Mouse (Mus musculus) heart, embryonic 10.5 days (tissue): ENCODE measurements around the gene Ctxn1. TPM values are rescaled to one million over a fixed set of nuclear protein-coding genes. Genes with fewer than 3 reads are reported as not detected.
A peak's percentile ranks its signal among the peaks of the same experiment; 100 is the strongest.

Source experiments
- DNase-seq: peaks from one replicate; pipeline ENCODE4 v3.0.0-alpha.2; 2017; ENCODE audit warnings: low spot score
- H3K27ac ChIP-seq: fragments of 300-500 bp; sonication (generic); 2 replicates; pipeline ENCODE4 v1.5.1; 2016; ENCODE audit warnings: mild to moderate bottlenecking
- H3K27me3 ChIP-seq: fragments of 300-500 bp; sonication (generic); 2 replicates; pipeline ENCODE4 v1.6.1; 2016; ENCODE audit warnings: mild to moderate bottlenecking; ENCODE audit not compliant: poor library complexity, insufficient read depth, severe bottlenecking
- H3K36me3 ChIP-seq: fragments of 300-500 bp; sonication (generic); 2 replicates; pipeline ENCODE4 v1.6.1; 2016; ENCODE audit warnings: mild to moderate bottlenecking, moderate library complexity
- H3K4me1 ChIP-seq: fragments of 300-500 bp; sonication (generic); 2 replicates; pipeline ENCODE4 v1.6.1; 2016; ENCODE audit warnings: mild to moderate bottlenecking
- H3K4me3 ChIP-seq: fragments of 300-500 bp; sonication (generic); 2 replicates; pipeline ENCODE4 v1.5.1; 2016; ENCODE audit warnings: mild to moderate bottlenecking, moderate library complexity
- H3K9me3 ChIP-seq: fragments of 300-500 bp; sonication (generic); 2 replicates; pipeline ENCODE4 v1.6.1; 2016; ENCODE audit warnings: mild to moderate bottlenecking, moderate library complexity
- WGBS: fragments of 180-500 bp; shearing (Covaris S2); methylation state at CpG from one replicate; pipeline ENCODE4 v1.1.7; 2016; 5-methylcytosine and 5-hydroxymethylcytosine counted together
- polyA plus RNA-seq: library from polyadenylated mRNA; unstranded; fragments of >200 nt; fragmentation: Nextera tagmentation; extraction: Ambion mirVana; gene quantifications from 2 replicates; pipeline ENCODE4 v1.2.1, GENCODE M21; 2016

Ctxn1 gene
- polyA plus RNA-seq, 1 experiment from 2014 or later: 59.1 TPM

- H3K27ac ChIP-seq: peak within 1 kb of the TSS; percentile 48
Observed at GRCm38 (mm10) chr8:4216791-4217621, 42.1 kb downstream of the Ctxn1 start, which contains the start of gene Prr36. Gene Prr36, minus strand, starts transcription at chr8:4217459.

DNA sequence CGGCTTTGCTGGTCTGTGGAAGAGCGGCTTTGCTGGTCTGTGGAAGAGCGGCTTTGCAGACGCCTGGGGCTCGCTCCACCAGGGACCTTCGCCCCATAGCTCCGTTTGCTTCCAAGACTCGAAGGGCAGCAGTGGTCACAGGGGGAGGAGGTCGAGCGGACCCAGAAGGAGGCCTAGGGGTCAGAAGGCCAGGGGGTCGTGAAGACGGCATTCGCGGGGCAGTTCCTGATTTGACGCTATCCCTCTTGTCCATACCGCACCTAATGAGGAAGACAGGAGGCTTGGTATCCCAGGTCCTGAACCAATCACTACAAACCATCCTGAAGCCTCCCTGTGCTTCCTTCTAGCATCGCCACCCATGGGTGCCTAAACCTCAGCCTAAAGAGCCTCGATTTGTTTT lies 42.8 kb downstream of the Ctxn1 start:
- no peaks in the 10 kb centered on the region for H3K36me3 ChIP-seq
- DNase-seq: no peak
- peaks cover 82% of the 10 kb centered on the region for H3K27me3 ChIP-seq
- H3K4me3 ChIP-seq: peak overlapping the region; percentile 65
- peak overlapping the region; percentile 48; the same call in 1 of the 2 replicates for H3K27ac ChIP-seq
- 7% methylated on average over 18 of the region's 18 CpGs for WGBS
- peaks cover 37% of the 10 kb centered on the region for H3K4me1 ChIP-seq
- no peaks in the 10 kb centered on the region for H3K9me3 ChIP-seq

More at GRCm38 (mm10) chr8:4216791-4217621, 42.1 kb downstream of the Ctxn1 start, which contains the start of gene Prr36:
- Histone ChIP-seq H3K4me3 (peak within 1 kb of the TSS; percentile 65), H3K27me3 (peaks cover 75% of the 10 kb centered on the region), H3K4me1 (peaks cover 37% of the 10 kb centered on the region), H3K36me3 (no peaks in the 10 kb centered on the region), H3K9me3 (no peaks in the 10 kb centered on the region)
- DNase-seq: no peak
- 3% methylated on average over 44 of the region's 44 CpGs for WGBS

DNA sequence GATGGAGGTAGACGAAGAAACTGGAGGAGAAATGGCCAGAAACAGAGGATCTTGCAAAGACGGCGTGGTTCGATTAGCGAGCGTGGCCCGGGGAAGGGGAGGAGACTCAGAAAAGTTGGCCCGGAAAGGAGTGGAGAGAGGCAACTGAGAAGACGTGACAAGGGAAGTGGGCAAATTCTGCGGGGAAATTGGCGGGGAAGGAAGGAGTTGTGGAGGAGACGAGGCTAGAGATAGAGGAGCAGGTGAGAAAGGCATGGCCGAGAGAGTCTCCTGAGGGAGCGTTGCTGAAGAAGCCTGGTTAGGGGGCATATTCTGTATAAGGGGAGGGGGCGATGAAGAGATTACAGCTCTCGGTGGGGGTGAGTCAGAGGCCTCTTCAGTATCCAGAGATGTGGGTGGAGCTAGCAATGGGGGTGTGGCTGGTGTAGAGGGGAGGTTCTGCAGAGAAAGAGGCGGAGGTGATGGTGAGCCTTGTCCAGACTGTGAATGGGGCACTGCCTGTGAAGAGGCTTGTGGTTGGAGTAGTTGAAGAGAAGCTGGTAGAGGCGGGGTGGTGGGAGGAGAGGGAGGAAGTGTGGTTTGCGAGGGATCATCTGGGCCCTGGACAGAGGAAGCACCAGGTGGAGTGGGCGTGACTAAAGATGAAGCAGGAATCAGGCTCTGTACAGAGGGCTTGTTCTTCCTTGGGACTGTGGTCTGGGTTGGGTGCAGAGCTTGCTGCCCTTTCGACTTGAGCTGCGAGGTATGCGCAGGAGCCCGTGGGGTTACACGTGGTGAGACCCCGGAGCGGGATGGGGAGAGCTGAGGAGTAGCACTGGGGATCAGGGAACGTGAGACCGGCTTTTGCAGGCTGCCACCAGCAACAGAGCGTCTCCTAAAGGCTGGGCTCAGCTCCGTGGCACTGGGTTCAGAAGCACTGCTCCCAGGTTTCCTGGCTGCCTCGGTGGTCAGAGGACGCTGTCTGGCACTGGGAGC lies 44.8 kb downstream of the Ctxn1 start:
- DNase-seq: peak; percentile 86
- H3K36me3 ChIP-seq: no peaks in the 10 kb centered on the region
- peaks cover 37% of the 10 kb centered on the region for H3K4me1 ChIP-seq
- H3K27ac ChIP-seq: peak overlapping the region; percentile 64
- peak overlapping the region; percentile 57 for H3K4me3 ChIP-seq
- peaks cover 90% of the 10 kb centered on the region for H3K27me3 ChIP-seq
- 5% methylated on average over 33 of the region's 33 CpGs for WGBS
- H3K9me3 ChIP-seq: no peaks in the 10 kb centered on the region

GRCm38 (mm10) chr8:4213210-4214005 lies 45.7 kb downstream of the Ctxn1 start:
- Histone ChIP-seq H3K4me1 (peaks cover 37% of the 10 kb centered on the region), H3K9me3 (no peaks in the 10 kb centered on the region), H3K27me3 (peaks cover 90% of the 10 kb centered on the region), H3K36me3 (no peaks in the 10 kb centered on the region), H3K27ac (peak overlapping the region; percentile 64), H3K4me3 (peak overlapping the region; percentile 57)
- no peak for DNase-seq
- WGBS: 1% methylated on average over 18 of the region's 18 CpGs

- no peaks in the 10 kb centered on the region for H3K36me3 ChIP-seq
- under 1% methylated on average over 24 of the region's 25 CpGs for WGBS
- peak overlapping the region; percentile 57 for H3K4me3 ChIP-seq
- DNase-seq: no peak
- H3K27me3 ChIP-seq: peaks cover 90% of the 10 kb centered on the region
- peak overlapping the region; percentile 64; the same call in 1 of the 2 replicates for H3K27ac ChIP-seq
- no peaks in the 10 kb centered on the region for H3K9me3 ChIP-seq
- peaks cover 37% of the 10 kb centered on the region for H3K4me1 ChIP-seq
Observed at GRCm38 (mm10) chr8:4212809-4213209, 46.3 kb downstream of the Ctxn1 start.

- H3K4me1 ChIP-seq: peaks cover 35% of the 10 kb centered on the region
- H3K27me3 ChIP-seq: peaks cover 90% of the 10 kb centered on the region
- no peak for DNase-seq
- no peaks in the 10 kb centered on the region for H3K9me3 ChIP-seq
- H3K27ac ChIP-seq: no peak overlapping the region
- H3K36me3 ChIP-seq: no peaks in the 10 kb centered on the region
- 75% methylated on average over 6 of the region's 6 CpGs for WGBS
- H3K4me3 ChIP-seq: no peak overlapping the region
Observed at GRCm38 (mm10) chr8:4211097-4211496, 48.0 kb downstream of the Ctxn1 start.

Other genes with a start within 250 kb of the Ctxn1 start
- gene Cd209f, start 153.4 kb downstream of the Ctxn1 start, polyA plus RNA-seq: not detected in 2 replicates
- gene Cd209g, start 125.2 kb downstream of the Ctxn1 start, polyA plus RNA-seq: 0.10 TPM in 1 of 2 replicates, not detected in the other
- 16.1 and 18.8 TPM in 2 replicates for gene Evi5l, start 92.7 kb downstream of the Ctxn1 start, polyA plus RNA-seq
- 0.55 and 1.5 TPM in 2 replicates for gene Prr36, start 41.8 kb downstream of the Ctxn1 start, polyA plus RNA-seq
- gene Lrrc8e, start 32.4 kb downstream of the Ctxn1 start, polyA plus RNA-seq: 0.19 and 0.20 TPM in 2 replicates
- 27.5 and 30.0 TPM in 2 replicates for gene Map2k7, start 20.5 kb downstream of the Ctxn1 start, polyA plus RNA-seq
- 0.59 TPM in 1 of 2 replicates, not detected in the other for gene Gm49320, start 20.4 kb downstream of the Ctxn1 start, polyA plus RNA-seq
- 2.4 and 2.5 TPM in 2 replicates for gene Tgfbr3l, start 11.1 kb downstream of the Ctxn1 start, polyA plus RNA-seq
- gene Snapc2, start 6.2 kb downstream of the Ctxn1 start, polyA plus RNA-seq: 47.8 and 60.2 TPM in 2 replicates
- gene Timm44, start 16.6 kb upstream of the Ctxn1 start, polyA plus RNA-seq: 70.2 and 72.0 TPM in 2 replicates
- gene Ccl25, start 65.9 kb upstream of the Ctxn1 start, polyA plus RNA-seq: 15.8 and 16.5 TPM in 2 replicates
- gene Elavl1, start 66.1 kb upstream of the Ctxn1 start, polyA plus RNA-seq: 229 and 261 TPM in 2 replicates
- 21.7 and 31.2 TPM in 2 replicates for gene Cers4, start 233.8 kb upstream of the Ctxn1 start, polyA plus RNA-seq